Mouse (Mus musculus) common myeloid progenitor, adult 5-6 weeks (primary cell): ENCODE measurements around the gene Oas3. TPM values are rescaled to one million over a fixed set of nuclear protein-coding genes. Genes with fewer than 3 reads are reported as not detected.

Experiments used
- ATAC-seq: replicated peaks from 2 replicates; pipeline ENCODE4 v1.8.0; 2016; ENCODE audit warnings: low read depth, mild to moderate bottlenecking, moderate TSS enrichment, inconsistent platforms; ENCODE audit not compliant: poor library complexity, severe bottlenecking
- total RNA-seq: library from RNA; stranded (forward); fragments of 200-1000, 187-1606 nt; gene quantifications from 2 replicates; pipeline ENCODE4 v1.2.3, GENCODE M21; 2017

Oas3 gene
- total RNA-seq, 1 experiment from 2014 or later, result 4.8 TPM

GRCm38 (mm10) chr5:120761901-120762300 lies 15.6 kb downstream of the Oas3 start:
- no peak for ATAC-seq

DNA sequence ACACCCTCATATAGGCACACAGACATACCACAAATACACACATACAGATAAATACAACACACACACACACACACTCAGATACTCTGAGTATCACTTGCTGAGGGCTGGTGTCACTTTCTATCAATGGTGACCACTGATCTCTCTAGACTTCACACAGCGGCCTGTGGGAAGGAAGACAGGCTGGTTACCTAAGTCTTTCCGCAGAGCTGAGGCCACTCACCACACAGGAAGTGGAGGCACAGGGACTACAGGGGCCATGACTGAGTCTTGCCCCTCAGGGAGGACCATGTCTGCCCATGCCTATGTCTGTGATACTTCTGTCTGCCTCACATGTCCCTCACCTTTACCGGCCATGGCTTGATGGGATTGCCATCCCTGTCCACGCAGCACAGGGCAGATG lies 23.2 kb downstream of the Oas3 start:
- ATAC-seq, result peak; percentile 39; the same call in 1 of the 2 replicates

GRCm38 (mm10) chr5:120752786-120753185 lies 24.7 kb downstream of the Oas3 start:
- no peak for ATAC-seq

DNA sequence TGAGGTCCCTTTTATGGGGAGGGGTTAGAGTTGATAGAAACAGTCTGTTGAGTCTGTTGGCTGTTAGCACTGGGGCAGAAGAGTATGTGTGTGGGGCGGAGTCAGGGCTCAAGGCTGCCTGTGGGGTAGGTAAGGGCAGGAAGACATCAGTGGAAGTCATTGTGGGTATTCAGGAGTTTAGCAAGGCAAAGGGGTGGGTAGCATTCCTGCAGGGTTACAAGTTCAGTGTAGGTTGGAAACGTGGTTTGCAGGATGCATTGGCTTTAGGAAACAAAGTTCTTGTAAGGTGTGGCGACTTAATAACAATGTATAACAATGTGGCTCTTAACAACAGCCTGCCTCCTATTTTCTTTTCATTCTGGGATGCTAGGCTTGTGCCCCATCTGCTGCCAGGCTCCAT lies 26.3 kb downstream of the Oas3 start:
- no peak for ATAC-seq

DNA sequence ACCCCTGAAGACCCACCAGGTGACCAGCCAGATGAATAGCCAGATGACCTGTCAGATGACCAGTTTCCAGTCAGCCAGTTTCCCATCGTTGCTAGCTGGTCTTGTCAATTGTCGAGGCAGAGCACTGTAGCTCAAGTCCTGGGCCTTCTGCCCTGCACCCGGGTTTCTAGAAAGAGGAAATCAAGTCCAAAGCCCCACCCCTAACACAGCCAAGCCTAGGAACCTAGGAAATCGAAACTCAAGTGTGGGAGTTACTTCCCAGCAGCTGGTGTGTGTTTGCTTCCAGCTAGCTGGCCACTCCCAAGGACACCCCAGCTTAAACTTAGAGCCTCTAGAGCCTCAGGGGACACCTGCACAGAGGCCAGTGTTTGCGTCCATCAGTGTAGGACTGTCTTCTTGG lies 27.8 kb downstream of the Oas3 start, which contains the start of gene Oas2:
Oas2 (minus strand) TSS at position 166 of the 400 bp plus-strand sequence.
- ATAC-seq, result peak; percentile 74; the same call in 1 of the 2 replicates

DNA sequence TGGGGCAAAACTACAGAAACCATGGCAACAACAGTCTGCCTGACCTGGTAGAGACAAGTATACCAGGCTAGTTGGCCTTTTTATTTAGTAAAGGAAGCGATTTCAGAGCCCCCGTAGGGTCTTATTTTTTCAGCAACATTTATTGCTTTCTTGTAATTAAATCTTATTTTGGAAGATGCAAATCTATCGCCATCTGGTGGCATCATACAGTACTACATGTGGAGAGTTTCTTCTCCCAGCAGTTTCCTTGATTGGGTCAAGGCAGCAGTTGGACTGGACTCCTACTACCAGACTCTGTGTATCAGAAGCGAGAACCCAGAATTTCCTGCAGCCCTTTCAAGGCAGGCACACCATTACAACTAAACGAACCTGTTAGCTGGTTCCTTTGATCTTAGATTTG lies 31.0 kb downstream of the Oas3 start:
- ATAC-seq, result peak; percentile 33; the same call in 1 of the 2 replicates

GRCm38 (mm10) chr5:120742125-120742524 lies 35.3 kb downstream of the Oas3 start:
- ATAC-seq, result peak; percentile 72

- no peak for ATAC-seq
These were observed 43.0 kb downstream of the Oas3 start for GRCm38 (mm10) chr5:120734380-120734990.

- no peak for ATAC-seq
These were observed 43.8 kb downstream of the Oas3 start for GRCm38 (mm10) chr5:120733696-120734095.

DNA sequence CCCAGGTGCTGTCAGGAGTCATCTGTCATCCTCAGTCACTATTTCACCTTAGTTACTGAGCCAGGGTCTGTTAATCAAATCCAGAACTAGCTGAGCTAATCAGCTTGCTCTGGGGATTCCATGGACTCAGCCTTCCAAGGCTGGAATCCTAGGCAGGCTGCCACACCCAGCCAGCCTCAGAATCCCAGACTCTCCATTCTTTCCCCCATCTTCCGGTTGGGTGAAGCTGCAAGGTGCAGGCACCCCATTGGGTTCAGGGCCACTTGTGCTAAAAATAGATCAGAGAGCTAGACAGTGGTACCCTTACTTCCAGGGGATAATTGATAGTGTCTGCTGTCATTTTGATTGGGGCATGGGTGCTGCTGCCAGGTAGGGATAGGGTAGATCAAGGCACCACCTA lies 44.7 kb downstream of the Oas3 start:
- no peak for ATAC-seq

DNA sequence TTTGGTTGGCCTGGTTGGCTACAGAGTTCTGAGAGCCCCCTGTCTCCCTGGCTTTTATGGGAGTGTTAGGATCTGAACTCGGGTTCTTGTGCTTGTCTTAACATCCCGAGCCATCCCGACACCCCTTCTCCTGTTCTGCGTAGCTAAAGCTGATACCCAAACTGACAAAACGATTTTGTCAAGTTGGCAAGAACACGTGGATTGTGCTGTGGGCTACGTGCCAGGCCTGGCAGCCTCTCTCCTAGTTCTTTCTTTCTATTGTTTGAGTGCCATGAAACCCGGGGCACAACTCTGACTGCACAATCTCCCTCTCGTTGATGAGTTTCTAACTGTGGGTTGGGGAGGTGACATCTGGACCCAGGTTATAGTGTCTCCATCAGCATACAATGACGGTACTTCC lies 48.1 kb downstream of the Oas3 start:
- ATAC-seq, result no peak

- no peak for ATAC-seq
These were observed 51.5 kb downstream of the Oas3 start for GRCm38 (mm10) chr5:120725811-120726455.

DNA sequence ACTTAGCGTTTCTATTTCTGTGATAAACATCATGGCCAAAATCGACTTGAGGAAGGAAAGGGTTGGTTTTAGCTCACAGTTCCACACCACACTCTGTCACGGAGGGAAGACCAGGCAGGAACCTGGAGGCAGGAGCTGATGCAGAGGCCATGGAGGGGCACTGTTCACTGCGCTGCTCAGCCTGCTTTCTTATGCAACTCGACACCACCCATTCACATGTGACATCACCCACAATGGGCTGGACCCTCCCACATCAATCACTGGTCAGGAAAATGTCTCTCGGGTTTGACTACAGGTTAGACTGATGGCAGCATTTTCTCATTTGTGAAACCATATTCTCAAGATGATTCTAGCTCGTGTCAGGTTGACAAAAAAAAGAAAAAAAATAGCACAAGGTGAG lies 56.5 kb downstream of the Oas3 start:
- ATAC-seq, result no peak

DNA sequence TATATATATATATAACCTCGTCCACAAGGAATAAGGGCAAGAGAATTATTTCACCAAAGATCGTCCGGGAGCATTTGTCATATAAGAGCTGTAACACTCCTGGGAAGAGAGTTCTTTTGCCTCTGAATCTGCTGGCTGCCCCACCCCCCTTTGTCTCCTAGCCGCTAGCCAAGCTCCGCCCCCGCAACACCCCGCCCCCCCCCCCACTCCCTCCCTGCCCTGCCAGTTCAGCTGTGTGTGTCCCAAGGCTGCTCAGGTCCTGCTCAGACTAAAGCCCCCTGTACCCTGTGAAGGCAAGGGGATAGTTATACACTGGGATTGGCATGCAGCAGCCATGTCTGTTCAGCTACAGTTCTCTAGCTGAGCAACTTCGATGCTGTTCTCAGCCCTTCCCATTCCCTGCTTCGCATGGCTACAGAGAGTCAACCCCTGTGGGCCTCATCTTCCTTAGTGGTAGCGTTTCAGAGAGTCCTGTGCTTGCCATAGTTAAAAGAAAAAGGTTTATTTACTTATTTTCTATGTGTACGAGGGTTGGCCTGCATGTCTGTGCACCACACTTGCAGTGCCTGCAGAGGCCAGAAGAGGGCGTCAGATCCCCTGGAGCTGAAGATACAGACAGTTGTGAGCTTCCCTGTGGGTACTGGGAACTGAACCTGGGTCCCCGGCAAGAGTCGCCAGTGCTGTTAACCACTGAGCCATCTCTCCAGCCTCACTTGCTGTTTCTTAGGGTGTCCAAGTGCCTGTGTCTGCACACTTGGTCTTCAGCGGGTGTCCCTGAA lies 58.7 kb downstream of the Oas3 start:
- ATAC-seq, result no peak

GRCm38 (mm10) chr5:120717136-120717535 lies 60.3 kb downstream of the Oas3 start:
- ATAC-seq, result no peak

DNA sequence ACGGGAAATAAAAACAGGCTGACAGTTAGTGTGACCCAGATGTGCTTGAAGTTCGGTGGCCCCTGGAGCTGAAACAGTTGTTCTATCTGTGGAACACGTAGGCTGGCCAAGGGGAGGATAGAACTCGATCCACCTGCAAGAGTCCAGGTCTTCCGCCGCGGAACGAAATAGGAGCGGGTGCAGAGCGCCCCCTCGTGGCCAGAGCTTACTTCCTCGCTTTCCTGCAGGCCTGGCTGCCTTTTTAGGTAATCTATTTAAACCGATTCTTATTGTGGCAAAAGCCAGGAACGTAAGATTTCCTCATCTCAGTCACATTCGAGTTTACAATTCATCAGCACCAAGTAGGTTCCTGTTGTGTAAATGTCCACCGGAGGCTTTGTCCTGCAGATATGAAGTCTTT lies 63.1 kb downstream of the Oas3 start:
- peak; percentile 68 for ATAC-seq

DNA sequence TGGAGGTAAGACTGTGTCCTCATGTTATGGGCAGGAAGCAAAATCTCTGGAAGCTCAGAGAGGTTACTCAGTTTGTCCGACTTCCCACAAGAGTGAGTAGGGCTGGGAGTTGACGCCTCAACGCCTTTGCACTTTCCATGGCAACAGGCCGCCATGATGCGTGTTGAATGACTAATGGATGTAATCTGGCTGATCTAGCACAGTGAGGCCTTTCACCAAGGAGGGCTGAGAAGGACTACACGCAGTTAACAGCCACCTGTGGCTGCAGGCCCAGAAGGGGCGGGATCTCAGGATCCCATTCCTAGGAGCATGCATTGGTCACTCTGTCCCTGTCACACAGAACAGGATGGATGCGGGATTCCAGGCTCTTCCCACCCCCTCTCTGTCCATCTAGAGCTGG lies 64.7 kb downstream of the Oas3 start:
- ATAC-seq, result no peak

- ATAC-seq, result no peak
These were observed 65.6 kb downstream of the Oas3 start, which contains the start of gene Dtx1 for GRCm38 (mm10) chr5:120711827-120712226. TSS of gene Dtx1 (minus strand) at chr5:120711927.

DNA sequence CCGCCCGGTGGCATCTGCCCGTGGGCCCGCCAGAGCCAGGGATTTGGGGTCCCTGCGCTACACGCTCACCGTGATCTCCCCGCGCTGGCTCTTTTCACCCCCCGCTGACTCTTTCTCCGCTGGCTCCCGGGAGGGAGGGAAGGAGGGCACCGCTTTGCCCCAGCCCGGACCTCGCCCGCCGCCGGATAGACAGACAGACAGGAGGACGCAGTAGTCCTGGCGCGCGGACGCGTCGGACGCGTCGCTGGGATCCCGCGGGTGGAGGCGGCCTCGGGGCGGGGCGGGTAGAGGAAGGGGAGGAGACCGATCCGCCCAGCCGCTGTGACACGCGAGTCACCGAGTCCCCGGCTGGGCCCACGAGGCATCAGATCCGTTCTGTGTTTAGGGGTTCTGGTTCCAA lies 66.0 kb downstream of the Oas3 start:
- ATAC-seq, result peak; percentile 33

- no peak for ATAC-seq
These were observed 66.6 kb downstream of the Oas3 start for GRCm38 (mm10) chr5:120710826-120711248.
